Mouse (Mus musculus): ENCODE data around the gene Timmdc1.

Gene Timmdc1

DNA sequence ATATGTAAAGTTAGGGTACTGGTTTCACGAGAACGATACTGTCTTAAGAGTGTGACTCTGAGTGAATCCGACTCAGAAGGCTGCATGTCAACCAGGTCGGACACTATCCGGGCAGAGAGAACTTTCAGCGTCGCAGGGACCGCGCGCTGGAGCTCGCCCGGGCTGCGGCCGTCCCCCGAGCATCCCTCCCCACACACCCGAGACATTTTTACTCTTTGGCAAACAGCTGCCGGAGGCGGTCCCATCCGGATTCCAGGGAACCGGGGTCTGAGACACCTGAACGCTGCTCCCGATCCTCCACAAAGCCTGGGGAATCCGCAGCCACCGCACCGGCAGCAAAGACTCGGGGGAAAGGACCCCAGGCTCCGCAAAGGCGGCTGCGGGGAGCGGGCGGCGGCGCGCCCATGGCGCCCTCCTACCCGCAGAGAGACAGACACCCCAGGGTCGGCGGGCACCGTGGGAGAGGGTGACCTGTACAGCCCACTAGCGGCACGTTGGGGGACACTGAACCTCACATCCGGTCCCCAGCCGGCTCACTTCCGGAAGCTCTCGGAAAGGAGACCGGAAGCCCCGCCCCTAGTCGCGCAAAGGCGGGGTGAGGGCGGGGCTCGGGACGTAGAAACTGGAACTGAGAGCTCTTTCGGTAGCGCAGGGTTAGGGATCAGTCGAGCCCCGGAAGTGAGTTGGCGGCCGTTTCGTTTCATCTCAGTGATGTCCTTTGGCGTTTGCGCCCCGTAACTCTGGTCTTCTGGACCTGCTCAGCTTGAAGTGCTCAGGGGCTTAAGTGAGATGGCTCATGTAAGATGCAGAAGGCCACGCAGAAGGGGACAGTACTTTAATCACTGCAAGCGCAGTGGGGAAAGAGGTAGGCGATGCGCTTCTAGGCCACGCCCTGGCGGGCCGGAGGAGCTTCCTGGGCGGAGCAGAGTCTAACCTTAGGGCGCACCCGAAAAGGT, at the start of gene Timmdc1:
Gene Timmdc1 (minus strand): TSS at position 535 of the 956 bp plus-strand sequence.
- DNase-seq: peak; percentile 96 to 98

DNA sequence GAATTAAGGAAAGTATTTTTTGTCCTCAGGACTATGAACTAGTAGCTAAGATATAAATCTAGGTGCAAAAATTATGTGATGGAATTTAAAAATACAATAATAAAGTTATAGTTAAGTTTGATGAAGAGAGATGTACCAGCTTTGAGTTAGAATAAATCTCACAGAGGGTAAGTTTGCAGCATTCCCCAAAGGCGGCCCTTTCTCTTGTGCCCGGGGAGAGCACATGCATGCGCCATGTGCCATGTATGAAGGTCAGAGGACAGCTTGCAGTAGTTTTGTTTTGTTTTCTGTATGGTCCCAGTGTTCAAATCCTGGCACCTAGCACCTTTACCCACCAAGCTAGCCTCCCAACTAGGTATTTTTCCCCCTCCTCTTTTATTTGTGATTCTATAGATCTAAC, 49.0 kb upstream of the Timmdc1 start:
- no peak for DNase-seq

DNA sequence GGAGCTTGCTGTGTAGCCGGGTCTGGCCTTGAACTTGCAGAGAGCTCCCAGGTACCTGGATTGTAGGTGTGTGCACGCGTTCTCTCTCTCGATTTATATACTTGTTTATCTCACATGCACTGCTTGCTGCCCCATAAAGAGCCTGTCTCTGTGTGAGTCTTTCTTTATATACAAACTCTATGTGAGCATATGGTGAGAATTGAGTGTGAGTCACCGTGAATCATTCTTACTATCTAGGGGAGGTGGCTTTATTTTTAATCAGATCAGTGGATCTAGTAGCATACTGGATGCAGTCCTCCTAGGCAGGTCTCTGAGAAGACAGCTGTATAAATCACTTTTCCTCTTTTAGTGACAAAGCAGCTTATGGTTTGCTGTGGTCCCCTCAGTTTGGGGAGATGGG, 45.7 kb upstream of the Timmdc1 start:
- no peak for DNase-seq

DNA sequence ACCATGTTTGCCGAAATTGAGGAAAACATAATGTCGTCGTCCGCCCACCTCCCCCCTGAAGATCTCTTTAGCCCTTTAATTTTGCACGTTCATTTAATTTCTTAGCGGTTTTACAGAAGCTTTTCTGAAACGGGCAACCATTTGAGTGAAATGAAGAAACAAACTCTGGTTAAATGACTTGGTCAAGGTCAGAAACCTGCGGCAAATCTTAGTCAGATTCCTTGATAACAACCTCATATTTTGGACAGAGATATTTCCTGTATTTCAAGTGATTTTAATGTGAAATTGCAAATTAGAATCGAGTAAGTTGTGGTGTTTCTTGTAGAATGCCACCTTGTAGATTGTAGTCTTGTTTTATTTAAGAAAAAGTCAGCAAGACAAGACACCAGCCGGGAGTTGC, 41.1 kb upstream of the Timmdc1 start:
- DNase-seq: no peak

DNA sequence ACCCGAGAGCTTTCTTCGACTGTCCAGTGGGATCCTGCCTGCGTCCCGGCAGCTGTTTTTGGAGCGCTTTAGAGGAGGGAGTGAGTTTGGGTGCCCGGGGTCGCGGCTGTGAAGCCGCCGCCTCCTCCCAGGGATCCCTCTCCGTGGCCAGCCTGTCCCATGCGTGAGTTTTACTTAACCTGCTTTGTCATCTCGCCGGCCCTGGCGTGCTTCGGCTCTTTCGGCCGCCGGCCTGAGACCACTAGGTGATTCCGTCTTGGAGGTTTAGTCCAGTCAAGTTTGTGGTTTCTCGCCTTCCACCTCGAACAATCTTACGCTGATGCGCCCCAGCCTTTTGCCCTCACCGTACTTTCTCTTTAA, 40.5 kb upstream of the Timmdc1 start:
- DNase-seq: no peak

DNA sequence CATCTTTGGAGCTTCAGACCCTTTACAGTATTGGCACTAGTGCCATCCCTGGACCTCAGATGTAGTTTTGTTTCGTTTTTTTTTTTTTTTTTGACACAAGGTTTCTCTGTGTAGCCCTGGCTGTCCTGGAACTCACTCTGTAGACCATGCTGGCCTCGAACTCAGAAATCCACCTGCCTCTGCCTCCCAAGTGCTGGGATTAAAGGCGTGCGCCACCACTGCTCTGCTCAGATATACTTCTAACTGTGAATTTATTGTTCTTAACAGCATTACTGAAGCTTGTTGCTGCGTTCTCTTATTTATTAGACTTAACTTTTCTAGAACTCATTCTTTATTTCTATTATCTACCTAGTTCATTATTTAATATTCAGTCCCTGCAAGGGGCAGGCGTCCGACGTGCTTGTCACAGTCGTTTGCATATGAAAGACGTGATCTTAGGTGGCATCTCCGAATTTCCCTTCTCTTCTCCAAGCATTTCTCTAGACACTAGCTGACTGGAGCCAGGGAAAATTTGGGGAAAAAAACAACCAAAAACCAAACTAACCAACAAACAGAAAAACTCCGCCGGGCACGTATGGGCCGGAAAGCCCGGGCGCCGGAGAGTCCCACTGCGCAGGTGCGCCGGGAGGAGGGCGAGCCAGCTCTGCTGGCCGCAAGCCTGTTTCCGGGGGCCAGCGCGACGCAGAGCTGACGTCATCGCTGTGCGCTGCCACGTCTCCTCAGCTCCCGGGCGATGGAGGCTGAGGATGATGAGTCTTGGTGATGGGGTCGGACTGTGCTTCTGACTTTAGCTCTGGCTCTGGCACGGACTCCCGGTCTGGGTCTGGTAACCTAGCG, 39.9 kb upstream of the Timmdc1 start:
- peak; percentile 96 to 97 for DNase-seq

DNA sequence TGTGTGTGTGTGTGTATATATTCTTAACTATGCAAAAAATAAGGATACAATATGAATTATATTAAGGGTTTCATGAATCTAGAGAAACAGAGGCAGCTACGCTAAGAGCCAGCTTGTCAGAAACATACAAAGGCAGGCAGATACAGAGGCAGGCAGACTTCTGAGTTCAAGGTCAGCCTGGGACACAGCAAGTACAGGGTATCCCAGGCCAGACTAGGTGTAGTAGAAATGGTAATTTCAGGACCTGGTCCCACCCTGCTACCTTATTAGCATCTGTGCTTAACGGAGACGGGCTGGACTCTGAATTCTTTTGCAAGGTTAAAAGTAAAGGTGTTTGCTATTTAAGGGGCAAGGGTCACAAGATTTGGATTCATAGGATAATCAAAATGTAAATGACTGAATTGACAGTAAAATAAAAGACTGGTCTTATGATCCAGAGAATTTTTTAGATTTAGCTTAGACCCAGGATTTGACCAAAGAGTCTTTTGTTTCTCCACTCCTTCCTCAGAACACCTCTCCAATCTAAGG, 35.8 kb upstream of the Timmdc1 start, which contains the start of gene Tmem39a:
Gene Tmem39a (plus strand): TSS at position 478 of the 528 bp plus-strand sequence.
- no peak for DNase-seq

DNA sequence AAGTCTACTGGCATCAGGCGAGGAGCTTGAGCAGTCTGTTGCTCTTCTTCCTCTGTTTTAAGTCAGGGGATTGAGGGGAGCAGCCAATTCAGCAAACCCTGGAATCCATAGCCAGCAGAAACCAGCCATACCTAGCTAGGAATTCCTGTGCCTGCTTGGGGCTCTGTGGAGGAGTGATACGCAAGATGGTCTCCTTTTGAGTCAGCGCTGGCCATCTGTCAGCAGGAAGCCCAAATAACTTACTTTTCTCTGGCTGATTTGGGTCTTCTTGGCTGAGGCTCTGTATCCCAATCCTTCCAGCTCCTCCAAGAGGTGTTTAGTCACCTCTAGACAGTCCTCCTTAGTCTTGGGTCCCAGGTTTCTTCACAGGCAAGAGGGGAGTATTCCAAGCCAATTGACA, 33.5 kb upstream of the Timmdc1 start:
- no peak for DNase-seq

DNA sequence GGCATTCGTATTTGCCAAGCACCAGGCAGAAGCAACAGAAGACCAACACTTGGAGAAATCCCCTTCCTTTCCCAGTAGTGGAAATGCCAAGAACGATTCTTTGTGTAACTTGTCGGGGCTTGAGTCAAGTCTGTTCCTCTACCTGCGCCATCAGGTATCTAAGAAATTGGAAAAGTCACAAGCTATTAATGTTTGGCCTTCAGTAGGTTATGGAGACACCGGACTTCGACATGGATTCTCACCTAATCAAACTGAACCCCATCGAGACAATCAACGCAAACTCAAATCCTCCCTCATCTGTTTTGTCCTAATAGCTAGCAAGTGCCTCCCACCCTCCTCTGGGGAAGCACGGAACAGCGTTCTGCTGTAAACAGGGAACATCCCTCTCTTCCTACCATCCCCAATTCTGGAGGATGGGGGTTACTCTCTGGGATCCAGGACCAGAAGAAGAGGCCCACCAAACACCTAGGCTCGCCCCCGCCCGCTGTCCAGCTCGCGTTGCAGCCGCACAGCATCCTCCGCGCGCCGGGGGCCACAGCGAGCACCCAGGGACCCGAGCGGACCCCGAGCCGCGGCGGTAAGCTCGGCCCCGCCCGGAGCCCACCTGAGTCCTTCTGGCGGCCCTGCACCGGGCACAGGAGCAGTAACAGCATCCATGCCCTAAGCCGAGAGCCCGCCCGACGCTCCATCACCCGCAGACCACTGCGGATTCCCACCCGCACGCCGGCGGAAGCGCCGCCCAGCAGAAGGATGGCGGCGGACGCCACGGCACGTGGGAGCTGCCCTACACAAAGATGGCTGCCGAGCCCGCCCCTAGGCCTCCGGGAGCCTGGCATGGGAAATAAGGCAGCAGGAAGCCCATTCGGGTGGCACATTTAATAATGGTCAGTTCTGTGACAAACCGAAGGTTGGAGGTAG, 27.3 kb upstream of the Timmdc1 start, which contains the start of gene Poglut1:
Gene Poglut1 (minus strand): TSS at position 780 of the 918 bp plus-strand sequence.
- peak; percentile 86 to 91 for DNase-seq

DNA sequence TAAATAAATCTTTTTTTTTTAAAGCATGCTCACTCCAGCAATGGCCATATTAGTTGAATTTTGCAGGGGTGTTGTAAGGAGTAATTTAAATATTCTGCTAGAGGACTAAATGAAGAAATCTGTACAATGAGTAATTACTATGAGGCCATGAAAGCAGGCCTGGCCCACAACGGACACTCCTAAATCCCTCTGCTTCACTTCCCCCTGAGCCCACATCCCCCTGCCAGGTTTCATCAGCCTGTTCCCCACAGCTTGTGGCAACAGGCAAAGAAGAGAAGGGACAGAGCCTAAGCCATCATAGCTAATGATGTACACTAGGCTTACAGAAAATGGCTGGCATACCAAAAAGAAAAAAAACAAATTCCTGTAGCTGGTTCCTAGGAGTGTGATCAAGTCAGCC, 25.5 kb upstream of the Timmdc1 start:
- no peak for DNase-seq

DNA sequence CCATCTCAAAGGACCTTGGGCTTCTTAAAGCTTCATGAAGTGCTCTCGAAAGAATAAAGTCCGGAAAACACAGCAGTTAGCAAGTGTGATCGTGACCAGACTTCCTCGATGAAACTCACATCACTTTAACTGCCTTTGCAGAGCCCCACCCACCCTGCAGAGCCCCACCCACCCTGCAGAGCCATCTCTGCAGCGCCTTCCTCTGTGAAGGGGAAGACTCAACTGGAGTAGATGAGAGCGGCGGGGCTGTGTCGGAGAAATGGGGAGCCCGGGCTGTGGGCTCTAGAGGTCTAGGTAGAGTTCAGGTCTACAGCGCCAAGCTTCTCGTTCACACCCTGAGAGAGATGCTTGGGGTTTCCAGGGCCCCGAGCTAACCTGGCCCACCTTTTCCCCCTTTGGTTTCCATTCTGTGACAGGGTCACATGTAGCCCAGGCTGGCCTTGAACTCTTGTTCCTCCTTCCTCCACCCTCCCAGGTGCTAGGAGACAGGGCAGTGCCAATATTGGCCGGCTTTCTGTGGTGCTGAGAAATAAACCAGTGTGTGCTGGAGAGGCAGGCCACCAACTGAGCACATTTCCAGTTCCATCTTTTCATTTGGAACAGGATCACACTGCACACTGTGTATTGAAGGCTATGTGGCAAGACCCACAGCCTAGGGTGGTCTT, 16.4 kb upstream of the Timmdc1 start:
- DNase-seq: no peak

DNA sequence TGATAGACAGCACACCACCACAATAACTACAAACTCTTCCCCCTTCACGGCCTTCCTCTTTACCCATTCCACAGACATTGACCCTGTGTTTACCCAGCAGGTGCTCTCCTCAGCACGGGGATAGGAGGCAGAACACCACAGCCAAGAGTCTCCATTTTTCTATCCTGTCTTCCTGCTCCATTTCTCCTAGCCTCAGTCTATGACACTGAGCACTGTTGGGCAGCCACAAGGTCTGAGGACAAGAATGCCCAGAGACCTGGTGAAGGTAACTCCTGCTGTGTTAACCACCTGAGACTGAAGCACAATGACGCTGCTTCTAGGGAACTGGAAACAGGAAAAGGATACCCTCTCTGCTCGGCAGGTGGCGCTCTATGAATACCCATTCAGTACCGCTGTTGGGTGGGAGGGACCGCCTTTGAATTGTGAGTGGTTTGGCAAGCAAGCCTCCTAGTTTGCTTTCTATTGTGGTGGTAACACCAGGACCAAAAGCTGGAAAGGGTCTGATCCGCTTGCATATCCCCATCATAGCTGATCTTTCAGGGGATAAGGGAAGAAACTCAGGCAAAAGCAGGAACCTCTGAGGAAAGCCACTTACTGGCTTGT, 14.2 kb upstream of the Timmdc1 start:
- DNase-seq: peak; percentile 85

DNA sequence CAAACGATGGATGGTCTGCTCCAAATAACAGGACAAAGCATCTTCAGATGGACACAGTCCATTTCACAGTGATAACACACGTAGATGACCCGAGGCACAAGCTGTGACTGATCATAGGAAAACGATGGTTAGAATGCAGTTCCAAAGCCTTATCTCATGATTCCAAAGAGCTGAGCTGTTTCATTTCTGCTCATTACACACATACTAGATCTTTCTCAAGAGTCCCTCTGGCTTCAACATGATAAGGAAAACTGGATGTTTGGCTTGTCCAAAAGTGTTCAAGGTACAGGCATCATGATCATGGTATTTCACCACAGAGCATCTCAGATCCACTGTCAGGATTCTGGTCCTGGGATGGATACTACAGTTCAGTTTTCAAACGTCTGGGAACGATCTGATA, 3.8 kb upstream of the Timmdc1 start:
- DNase-seq: no peak

DNA sequence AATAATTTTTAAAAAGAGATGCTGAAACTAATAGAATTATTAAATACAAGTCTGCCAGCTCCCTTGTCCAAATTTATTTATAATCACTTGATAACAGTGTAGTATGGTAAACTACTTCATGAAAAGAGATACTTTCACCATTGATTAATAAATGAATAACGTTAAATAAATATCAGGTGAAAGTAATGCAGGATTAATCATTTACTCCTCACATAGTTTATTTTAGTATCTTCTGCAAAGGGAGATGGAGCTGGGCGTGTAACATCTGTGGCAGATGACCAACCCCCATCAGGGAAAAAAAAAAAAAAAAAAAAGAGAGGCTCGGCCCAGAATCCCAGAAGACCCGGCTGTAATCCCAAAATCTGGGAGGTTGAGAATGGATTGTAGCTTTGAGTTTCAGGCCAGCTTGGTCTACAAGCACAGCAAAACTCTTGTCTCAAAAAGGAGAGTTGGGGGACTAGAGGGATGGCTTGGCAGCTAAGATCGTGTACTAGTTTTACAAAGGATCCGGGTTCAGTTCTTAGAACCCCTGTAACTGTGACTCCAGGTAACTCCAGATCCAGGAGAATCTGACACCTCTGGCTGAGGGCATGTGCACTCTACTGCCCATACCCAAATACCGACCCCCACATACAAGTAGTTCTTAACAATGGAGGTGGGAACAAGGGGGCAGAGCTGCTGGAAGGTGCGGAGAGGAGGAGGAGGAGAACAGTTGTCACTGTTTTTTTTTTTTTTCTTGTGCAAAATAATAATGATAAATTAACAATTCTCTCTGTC, 1.1 kb downstream of the Timmdc1 start:
- no peak for DNase-seq

DNA sequence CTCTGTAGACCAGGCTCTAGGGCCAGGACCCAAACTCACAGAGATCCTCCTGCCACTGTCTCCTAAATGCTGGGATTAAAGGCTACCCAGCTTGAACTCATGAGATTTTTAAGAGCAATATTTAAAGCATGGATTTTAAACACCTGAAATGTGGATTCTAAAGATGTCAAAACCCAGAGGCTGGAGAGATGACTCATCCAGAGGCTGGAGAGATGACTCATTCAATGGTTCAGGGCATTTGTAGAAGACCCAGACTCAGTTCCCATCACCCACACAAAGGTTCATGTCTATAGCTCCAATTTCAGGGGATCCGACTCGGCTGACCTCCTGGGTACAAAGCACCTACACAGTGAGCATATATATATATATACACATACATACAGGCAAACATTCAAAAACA, 3.3 kb downstream of the Timmdc1 start:
- no peak for DNase-seq

DNA sequence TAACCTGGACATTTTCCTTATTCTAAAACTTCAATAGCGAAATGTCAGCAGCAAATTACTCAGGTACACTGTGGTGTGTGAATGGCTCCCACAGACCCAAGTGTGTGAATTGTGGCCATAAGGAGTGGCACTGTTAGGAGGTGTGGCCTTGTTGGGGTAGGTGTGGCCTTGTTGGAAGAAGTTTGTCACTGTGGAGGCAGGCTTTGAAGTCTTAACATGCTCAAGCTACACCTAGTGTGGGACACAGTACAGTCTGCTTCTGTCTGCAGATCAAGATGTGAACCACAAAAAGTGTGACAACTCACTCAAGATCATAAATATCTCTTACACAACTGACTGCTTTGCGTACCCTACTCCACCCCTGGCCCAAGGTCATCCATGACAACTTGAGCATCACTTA, 11.6 kb downstream of the Timmdc1 start:
- no peak for DNase-seq

DNA sequence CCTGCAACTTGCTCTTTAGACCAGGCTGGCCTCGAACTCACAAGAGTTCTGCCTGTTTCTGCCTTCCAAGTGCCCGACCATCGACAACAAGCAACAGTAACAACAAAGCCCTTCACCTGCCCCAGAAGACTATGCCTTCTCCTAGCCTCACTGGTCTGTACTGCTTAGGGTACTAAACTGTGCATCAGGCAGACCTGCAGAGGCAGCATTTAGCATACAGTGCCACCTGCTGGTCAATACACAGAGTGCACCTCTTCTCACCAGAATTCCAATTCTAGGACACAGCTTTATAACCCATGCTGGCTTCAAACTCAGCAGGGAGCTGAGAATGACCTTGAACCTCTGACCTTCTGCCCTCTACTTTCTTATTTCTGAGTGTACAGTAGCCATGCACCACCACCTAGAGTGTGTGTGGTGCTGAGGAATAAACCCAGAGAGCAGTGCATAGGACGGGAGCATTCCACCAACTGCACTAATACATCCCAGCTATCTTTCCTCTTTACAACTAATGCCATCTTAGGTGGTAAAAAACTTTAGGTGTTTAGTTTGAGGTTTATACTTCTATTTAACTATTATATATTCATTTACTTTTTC, 16.3 kb downstream of the Timmdc1 start:
- DNase-seq: peak; percentile 70 to 79

DNA sequence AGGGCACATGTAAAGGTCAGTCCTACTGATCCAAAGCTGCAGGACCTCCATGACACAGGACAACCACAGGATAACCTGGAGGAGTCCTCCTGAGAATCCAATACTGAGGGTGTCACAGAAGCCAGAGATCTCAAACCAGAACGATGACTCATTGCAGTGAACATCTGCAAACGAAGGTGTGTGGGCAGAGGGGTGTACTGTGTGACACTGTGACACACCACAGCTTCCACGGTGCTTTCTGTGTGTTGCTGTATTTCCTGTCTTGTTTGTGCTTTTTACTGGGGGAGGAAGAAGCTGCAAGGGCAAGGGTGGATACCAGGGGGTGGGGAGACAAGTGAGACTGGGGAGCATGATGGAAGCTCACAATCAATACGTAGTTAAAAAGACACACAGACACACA, 18.9 kb downstream of the Timmdc1 start:
- DNase-seq: no peak

DNA sequence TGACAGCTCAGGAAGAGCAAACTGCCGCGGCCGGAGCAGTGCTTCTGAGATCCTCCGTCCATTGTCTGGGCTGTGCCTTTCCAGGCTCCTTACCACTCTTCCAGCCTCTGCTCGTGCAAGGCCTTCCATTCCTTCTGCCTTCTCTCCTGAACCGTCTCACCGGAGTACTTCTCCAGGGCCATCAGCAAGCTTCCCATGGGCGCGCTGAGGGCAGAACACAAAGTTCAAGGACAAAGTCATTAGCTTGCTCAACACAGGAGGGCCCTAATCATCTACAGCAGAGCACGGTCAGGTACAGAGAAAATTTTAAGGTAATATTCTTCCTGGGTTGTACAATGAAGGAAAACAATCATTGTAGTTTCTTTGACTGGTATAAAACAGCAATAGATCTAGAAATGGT, 20.0 kb downstream of the Timmdc1 start:
- DNase-seq: no peak

DNA sequence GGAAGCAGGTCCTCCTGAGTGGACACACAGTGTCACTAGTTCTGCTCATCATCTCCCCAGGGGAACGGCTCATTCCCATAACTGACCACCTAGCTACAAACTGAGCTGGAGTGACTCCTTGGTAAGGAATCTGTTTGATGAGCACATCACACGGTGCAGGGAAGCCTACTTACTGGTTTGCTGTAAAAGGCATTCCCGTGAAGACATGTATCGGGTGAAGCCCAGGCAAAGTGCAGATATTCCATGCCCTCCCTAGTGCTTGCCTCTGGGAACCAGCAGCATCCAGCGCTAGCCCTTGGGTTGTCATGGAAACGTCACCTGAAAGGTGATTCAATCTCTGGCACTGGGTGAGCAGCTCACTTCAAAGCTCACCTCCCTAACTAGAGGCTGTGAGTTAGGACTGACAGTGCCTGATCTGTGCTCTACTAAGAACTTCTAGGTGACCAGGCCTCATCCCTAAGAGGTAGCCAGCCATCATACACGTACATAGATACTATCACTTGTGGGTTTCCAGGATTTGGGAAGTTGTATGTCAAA, 25.8 kb downstream of the Timmdc1 start:
- no peak for DNase-seq
